Mouse (Mus musculus) forebrain, embryonic 10.5 days (tissue): ENCODE data around the gene Lrrn1. TPM values are rescaled to one million over a fixed set of nuclear protein-coding genes. Genes with fewer than 3 reads are reported as not detected.

Experiments
- DNase-seq: peaks from one replicate; pipeline ENCODE4 v3.0.0-alpha.2; 2017; ENCODE audit warnings: low spot score; ENCODE audit errors: extremely low spot score
- H3K27ac ChIP-seq: fragments of 300-500 bp; sonication (generic); 2 replicates; pipeline ENCODE4 v1.5.1; 2016; ENCODE audit warnings: mild to moderate bottlenecking
- H3K27me3 ChIP-seq: fragments of 300-500 bp; sonication (generic); 2 replicates; pipeline ENCODE4 v1.6.1; 2016; ENCODE audit warnings: mild to moderate bottlenecking; ENCODE audit not compliant: poor library complexity, severe bottlenecking
- H3K36me3 ChIP-seq: fragments of 300-500 bp; sonication (generic); replicated peaks from 2 replicates; pipeline ENCODE4 v1.6.1; 2016; ENCODE audit warnings: mild to moderate bottlenecking, moderate library complexity
- H3K4me1 ChIP-seq: fragments of 300-500 bp; sonication (generic); 2 replicates; pipeline ENCODE4 v1.6.1; 2016
- H3K4me3 ChIP-seq: fragments of 300-500 bp; sonication (generic); 2 replicates; pipeline ENCODE4 v1.5.1; 2016; ENCODE audit warnings: mild to moderate bottlenecking, moderate library complexity
- H3K9me3 ChIP-seq: fragments of 300-500 bp; sonication (generic); 2 replicates; pipeline ENCODE4 v1.6.1; 2016; ENCODE audit warnings: mild to moderate bottlenecking, moderate library complexity
- WGBS: fragments of 180-500 bp; shearing (Covaris S2); methylation state at CpG from one replicate; pipeline ENCODE4 v1.1.7; 2016; 5-methylcytosine and 5-hydroxymethylcytosine counted together
- polyA plus RNA-seq: library from polyadenylated mRNA; unstranded; fragments of >200 nt; fragmentation: Nextera tagmentation; extraction: Ambion mirVana; gene quantifications from 2 replicates; pipeline ENCODE4 v1.2.1, GENCODE M21; 2016

The Lrrn1 gene
- 147 and 152 TPM in 2 replicates for polyA plus RNA-seq

GRCm38 (mm10) chr6:107528877-107529864 lies at the start of gene Lrrn1:
Lrrn1 (plus strand) TSS chr6:107529768.
- H3K4me1 ChIP-seq: peaks cover 53% of the 10 kb centered on the region
- peak within 1 kb of the TSS; percentile 78 for H3K4me3 ChIP-seq
- H3K27me3 ChIP-seq: peaks cover 26% of the 10 kb centered on the region
- WGBS: 5% methylated on average over 33 of the region's 43 CpGs
- DNase-seq: peak; percentile 83
- no peaks in the 10 kb centered on the region for H3K9me3 ChIP-seq
- H3K27ac ChIP-seq: peak within 1 kb of the TSS; percentile 93
- no peaks in the 10 kb centered on the region for H3K36me3 ChIP-seq

GRCm38 (mm10) chr6:107494491-107494890 lies 35.1 kb upstream of the Lrrn1 start:
- no peak for DNase-seq
- no peaks in the 10 kb centered on the region for H3K9me3 ChIP-seq
- no peaks in the 10 kb centered on the region for H3K36me3 ChIP-seq
- 77% methylated on average over 1 of the region's 1 CpGs for WGBS
- peaks cover 28% of the 10 kb centered on the region for H3K4me1 ChIP-seq
- H3K4me3 ChIP-seq: no peak overlapping the region
- H3K27ac ChIP-seq: no peak overlapping the region
- no peaks in the 10 kb centered on the region for H3K27me3 ChIP-seq

GRCm38 (mm10) chr6:107495830-107496229 lies 33.7 kb upstream of the Lrrn1 start:
- H3K36me3 ChIP-seq: no peaks in the 10 kb centered on the region
- H3K27me3 ChIP-seq: no peaks in the 10 kb centered on the region
- H3K4me1 ChIP-seq: peaks cover 28% of the 10 kb centered on the region
- H3K9me3 ChIP-seq: no peaks in the 10 kb centered on the region
- 29% methylated on average over 1 of the region's 1 CpGs for WGBS
- DNase-seq: no peak
- H3K27ac ChIP-seq: 0 out of 2 replicates have a peak overlapping the region, but pooled peaks have one; percentile 31
- H3K4me3 ChIP-seq: no peak overlapping the region

GRCm38 (mm10) chr6:107513716-107514115 lies 15.9 kb upstream of the Lrrn1 start:
- no peaks in the 10 kb centered on the region for H3K27me3 ChIP-seq
- WGBS: 89% methylated on average over 4 of the region's 4 CpGs
- no peak overlapping the region for H3K4me3 ChIP-seq
- no peaks in the 10 kb centered on the region for H3K9me3 ChIP-seq
- no peak overlapping the region for H3K27ac ChIP-seq
- no peak for DNase-seq
- no peaks in the 10 kb centered on the region for H3K36me3 ChIP-seq
- no peaks in the 10 kb centered on the region for H3K4me1 ChIP-seq

GRCm38 (mm10) chr6:107523953-107524352 lies 5.6 kb upstream of the Lrrn1 start:
- Histone ChIP-seq H3K4me1 (peaks cover 4% of the 10 kb centered on the region), H3K27ac (no peak overlapping the region), H3K27me3 (no peaks in the 10 kb centered on the region), H3K4me3 (no peak overlapping the region), H3K36me3 (no peaks in the 10 kb centered on the region), H3K9me3 (no peaks in the 10 kb centered on the region)
- DNase-seq: no peak
- 98% methylated on average over 2 of the region's 2 CpGs for WGBS

- H3K4me1 ChIP-seq: peaks cover 61% of the 10 kb centered on the region
- no peaks in the 10 kb centered on the region for H3K36me3 ChIP-seq
- H3K9me3 ChIP-seq: no peaks in the 10 kb centered on the region
- peak overlapping the region; percentile 78 for H3K4me3 ChIP-seq
- peaks cover 26% of the 10 kb centered on the region for H3K27me3 ChIP-seq
- under 1% methylated on average over 34 of the region's 34 CpGs for WGBS
- peak overlapping the region; percentile 93 for H3K27ac ChIP-seq
- peak; percentile 60 for DNase-seq
Observed at GRCm38 (mm10) chr6:107529911-107530431, 403 bp downstream of the Lrrn1 start.

- Histone ChIP-seq H3K27ac (peak overlapping the region; percentile 93), H3K36me3 (peaks cover 2% of the 10 kb centered on the region; the same call in 1 of the 2 replicates), H3K4me3 (peak overlapping the region; percentile 78), H3K9me3 (no peaks in the 10 kb centered on the region), H3K27me3 (peaks cover 26% of the 10 kb centered on the region), H3K4me1 (peaks cover 65% of the 10 kb centered on the region)
- peak; percentile 53 for DNase-seq
- WGBS: 1% methylated on average over 15 of the region's 15 CpGs
Observed at GRCm38 (mm10) chr6:107530621-107531285, 1.2 kb downstream of the Lrrn1 start.

- 22% methylated on average over 8 of the region's 8 CpGs for whole genome bisulfite sequencing
- H3K4me1 ChIP-seq: peaks cover 65% of the 10 kb centered on the region
- H3K27ac ChIP-seq: peak overlapping the region; percentile 93
- peak; percentile 19 for DNase-seq
- H3K4me3 ChIP-seq: peak overlapping the region; percentile 78
- H3K27me3 ChIP-seq: peaks cover 26% of the 10 kb centered on the region
- peaks cover 10% of the 10 kb centered on the region for H3K36me3 ChIP-seq
- no peaks in the 10 kb centered on the region for H3K9me3 ChIP-seq
Observed at GRCm38 (mm10) chr6:107531526-107532080, 2.0 kb downstream of the Lrrn1 start.

GRCm38 (mm10) chr6:107534533-107534932 lies 5.0 kb downstream of the Lrrn1 start:
- Histone ChIP-seq H3K4me1 (peaks cover 61% of the 10 kb centered on the region), H3K27me3 (peaks cover 26% of the 10 kb centered on the region), H3K9me3 (no peaks in the 10 kb centered on the region), H3K27ac (no peak overlapping the region), H3K4me3 (peak overlapping the region; percentile 78; the same call in 1 of the 2 replicates), H3K36me3 (peaks cover 36% of the 10 kb centered on the region)
- 35% methylated on average over 1 of the region's 1 CpGs for WGBS
- DNase-seq: no peak

- no peaks in the 10 kb centered on the region for H3K9me3 ChIP-seq
- H3K27me3 ChIP-seq: peaks cover 8% of the 10 kb centered on the region
- no peak overlapping the region for H3K27ac ChIP-seq
- DNase-seq: no peak
- peaks cover 42% of the 10 kb centered on the region for H3K4me1 ChIP-seq
- WGBS: 94% methylated on average over 4 of the region's 4 CpGs
- no peak overlapping the region for H3K4me3 ChIP-seq
- peaks cover 57% of the 10 kb centered on the region for H3K36me3 ChIP-seq
Observed at GRCm38 (mm10) chr6:107536631-107537030, 7.1 kb downstream of the Lrrn1 start.

- WGBS: 95% methylated on average over 11 of the region's 11 CpGs
- no peak overlapping the region for H3K27ac ChIP-seq
- peaks cover 83% of the 10 kb centered on the region for H3K36me3 ChIP-seq
- no peaks in the 10 kb centered on the region for H3K27me3 ChIP-seq
- no peak overlapping the region for H3K4me3 ChIP-seq
- H3K9me3 ChIP-seq: no peaks in the 10 kb centered on the region
- DNase-seq: no peak
- H3K4me1 ChIP-seq: peaks cover 5% of the 10 kb centered on the region; the same call in 1 of the 2 replicates
Observed at GRCm38 (mm10) chr6:107541222-107541621, 11.7 kb downstream of the Lrrn1 start.

- peaks cover 4% of the 10 kb centered on the region; the same call in 1 of the 2 replicates for H3K4me1 ChIP-seq
- WGBS: 94% methylated on average over 4 of the region's 4 CpGs
- no peak for DNase-seq
- peaks cover 78% of the 10 kb centered on the region for H3K36me3 ChIP-seq
- H3K4me3 ChIP-seq: no peak overlapping the region
- no peaks in the 10 kb centered on the region for H3K27me3 ChIP-seq
- no peak overlapping the region for H3K27ac ChIP-seq
- no peaks in the 10 kb centered on the region for H3K9me3 ChIP-seq
Observed at GRCm38 (mm10) chr6:107541918-107542317, 12.3 kb downstream of the Lrrn1 start.
